ENCODE assay signal across 10 mouse cellular contexts in genomic region chr2:19444931-19445831, GRCm38 (mm10). TPM values are rescaled to one million over a fixed set of nuclear protein-coding genes. Genes with fewer than 3 reads are reported as not detected.
A peak's percentile ranks its signal among the peaks of the same experiment; 100 is the strongest.
DNase-seq lines count a peak whose midpoint lies in the region; ATAC-seq and TF ChIP-seq lines count a peak whose summit lies in the region.
"Had no signal": no experiment of that assay in that cellular context is flagged by ENCODE, and none has a peak within 500 bp of the region (broad histone marks: within the 10 kb centered on the region; RNA-seq: fewer than 3 reads in every experiment).

Gene Ptf1a, plus strand, starts transcription at chr2:19445663.

- H3K27ac ChIP-seq in heart, adult 2 months = no peak within 1 kb of the TSS
- no peak within 1 kb of the TSS for H3K27ac ChIP-seq in ES-Bruce4 (ENCODE audit: insufficient read depth, low read length)
- no peak within 1 kb of the TSS for H3K27ac ChIP-seq in forebrain, postnatal 0 days (ENCODE audit: low read depth, low read length)
- no peak within 1 kb of the TSS for H3K27ac ChIP-seq in midbrain, embryonic 12.5 days (replicated peaks)

- no peaks in the 10 kb centered on the region for H3K4me1 ChIP-seq in heart, adult 2 months (ENCODE audit: control insufficient read depth, insufficient read depth, low read length)
- H3K4me1 ChIP-seq in ES-Bruce4 (ENCODE audit: control insufficient read depth, insufficient read depth, low read length) = no peaks in the 10 kb centered on the region
- peaks cover 4% of the 10 kb centered on the region; the same call in 1 of the 2 replicates for H3K4me1 ChIP-seq in forebrain, postnatal 0 days (ENCODE audit: insufficient read depth)
- peaks cover 25% of the 10 kb centered on the region for H3K4me1 ChIP-seq in midbrain, embryonic 12.5 days

- H3K36me3 ChIP-seq in heart, adult 2 months (ENCODE audit: control insufficient read depth, insufficient read depth, low read length) = no peaks in the 10 kb centered on the region
- H3K36me3 ChIP-seq in ES-Bruce4 (ENCODE audit: control insufficient read depth, insufficient read depth, low read length, poor library complexity, severe bottlenecking) = no peaks in the 10 kb centered on the region
- H3K36me3 ChIP-seq in forebrain, postnatal 0 days (ENCODE audit: insufficient read depth) = no peaks in the 10 kb centered on the region
- no peaks in the 10 kb centered on the region for H3K36me3 ChIP-seq in midbrain, embryonic 12.5 days

- peak; percentile 51 for ATAC-seq in forebrain, postnatal 0 days
- peak; percentile 54 for ATAC-seq in midbrain, embryonic 12.5 days (ENCODE audit: low FRiP score, low read depth)

- DNase-seq in heart, adult 11 months = peak; percentile 84
- DNase-seq in heart, adult 2 months = no peak
- no peak for DNase-seq in forebrain, postnatal 0 days
- no peak for DNase-seq in urinary bladder, postnatal 10 days (ENCODE audit: low spot score)
- DNase-seq in yolk sac, embryonic 10.5 days (ENCODE audit: low spot score) = no peak
- no peak for DNase-seq in gastrocnemius, adult 18-20 months (ENCODE audit: low spot score)
- DNase-seq: right cerebral cortex, postnatal 14 days had no signal

- H3K9me3 ChIP-seq in ES-Bruce4 (replicated peaks; ENCODE audit: control insufficient read depth, insufficient read depth, low read length, poor library complexity, severe bottlenecking) = no peaks in the 10 kb centered on the region
- no peaks in the 10 kb centered on the region for H3K9me3 ChIP-seq in forebrain, postnatal 0 days (ENCODE audit: low read length)
- H3K9me3 ChIP-seq in midbrain, embryonic 12.5 days = no peaks in the 10 kb centered on the region

- intact Hi-C loops in heart, adult 2 months (cut with DNase I) = no loop called here

- peaks cover 19% of the 10 kb centered on the region for H3K27me3 ChIP-seq in heart, adult 2 months (ENCODE audit: control insufficient read depth, insufficient read depth, low read length)
- H3K27me3 ChIP-seq in ES-Bruce4 (ENCODE audit: control insufficient read depth, insufficient read depth, low read length, poor library complexity, severe bottlenecking) = peaks cover 28% of the 10 kb centered on the region
- peaks cover 85% of the 10 kb centered on the region for H3K27me3 ChIP-seq in forebrain, postnatal 0 days (ENCODE audit: insufficient read depth, low read length)
- H3K27me3 ChIP-seq in midbrain, embryonic 12.5 days = peaks cover 97% of the 10 kb centered on the region

- H3K4me2 ChIP-seq in forebrain, postnatal 0 days (ENCODE audit: low read depth) = peak within 1 kb of the TSS; percentile 55
- peak within 1 kb of the TSS; percentile 52 for H3K4me2 ChIP-seq in midbrain, embryonic 12.5 days (replicated peaks)

- TF ChIP-seq POLR2A in heart, adult 2 months (IDR thresholded peaks at IDR 0.05; ENCODE audit: insufficient read depth, low read depth, low read length) = no peak
- TF ChIP-seq POLR2A in ES-Bruce4 (IDR thresholded peaks at IDR 0.05; ENCODE audit: insufficient read depth, low read length) = no peak

- H3K79me2 ChIP-seq in heart, adult 2 months (replicated peaks; ENCODE audit: control insufficient read depth, insufficient read depth, low read length) = no peaks in the 10 kb centered on the region; the same call in 1 of the 2 replicates

- TF ChIP-seq EP300 in heart, adult 2 months (IDR thresholded peaks at IDR 0.05; ENCODE audit: insufficient read depth, low read depth, low read length) = no peak
- no peak for TF ChIP-seq EP300 in ES-Bruce4 (IDR thresholded peaks at IDR 0.05; ENCODE audit: insufficient read depth, low read depth, low read length)

- TF ChIP-seq CTCF in heart, adult 2 months (IDR thresholded peaks at IDR 0.05) = no peak
- no peak for TF ChIP-seq CTCF in ES-Bruce4 (IDR thresholded peaks at IDR 0.05; ENCODE audit: low read depth, low read length)
- TF ChIP-seq CTCF in forebrain, postnatal 0 days (IDR thresholded peaks at IDR 0.05; ENCODE audit: low read depth) = no peak

- no peak within 1 kb of the TSS for H3K9ac ChIP-seq in heart, adult 2 months (ENCODE audit: low read depth, low read length)
- H3K9ac ChIP-seq in ES-Bruce4 (ENCODE audit: low read depth, poor library complexity, severe bottlenecking) = 0 out of 2 replicates have a peak within 1 kb of the TSS, but pooled peaks have one; percentile 9
- no peak within 1 kb of the TSS for H3K9ac ChIP-seq in forebrain, postnatal 0 days
- no peak within 1 kb of the TSS for H3K9ac ChIP-seq in midbrain, embryonic 12.5 days (replicated peaks)

- H3K4me3 ChIP-seq in heart, adult 2 months = no peak within 1 kb of the TSS
- H3K4me3 ChIP-seq in ES-Bruce4 (ENCODE audit: low read depth, low read length) = peak within 1 kb of the TSS; percentile 48
- peak within 1 kb of the TSS; percentile 35 for H3K4me3 ChIP-seq in forebrain, postnatal 0 days (ENCODE audit: low read depth, low read length)
- peak within 1 kb of the TSS; percentile 34 for H3K4me3 ChIP-seq in midbrain, embryonic 12.5 days

- 2% methylated on average over 53 of the region's 53 CpGs for WGBS in heart, adult 2 months
- 1% methylated on average over 53 of the region's 53 CpGs for WGBS in forebrain, postnatal 0 days
- under 1% methylated on average over 52 of the region's 53 CpGs for WGBS in midbrain, embryonic 12.5 days

RNA-seq across cellular contexts. Expression of gene Ptf1a, which starts in this region (rescaled TPM):
- total RNA-seq in heart, adult 2 months (2021) = not detected
- polyA plus RNA-seq in heart, adult 2 months (2012; rRNA removed) = not detected in 2 replicates
- not detected in 2 replicates for polyA plus RNA-seq in ES-Bruce4 (2011; ENCODE audit: insufficient read depth, insufficient read length, low read depth, missing spikeins)
- total RNA-seq in forebrain, postnatal 0 days (2014; rRNA removed) = not detected in 2 replicates
- polyA plus RNA-seq in forebrain, postnatal 0 days (2015; fragmentation: Nextera tagmentation; extraction: Ambion mirVana) = not detected in 2 replicates
- 0.45 and 1.8 TPM in 2 replicates for polyA plus RNA-seq in midbrain, embryonic 12.5 days (2016; fragmentation: Nextera tagmentation; extraction: Ambion mirVana)
- not detected for total RNA-seq in gastrocnemius, adult 18-20 months (2021)
- total RNA-seq: left cerebral cortex, postnatal 10 days had no signal

Comparison
In these comparisons a context has a peak if more than half of its experiments do, and no peak if none do; other contexts are left out.
1. Peak in ATAC-seq, H3K4me3 ChIP-seq and H3K4me2 ChIP-seq in forebrain, postnatal 0 days; RNA of the gene not detected or under 1 TPM.